Mouse (Mus musculus) heart, embryonic 16.5 days (tissue): ENCODE data around the gene Creld1. TPM values are rescaled to one million over a fixed set of nuclear protein-coding genes. Genes with fewer than 3 reads are reported as not detected.

Experiments used
- ATAC-seq: fragments of 200-750 bp; cut with Nextera tagmentation; replicated peaks from 2 replicates; pipeline ENCODE4 v1.8.0; 2017; ENCODE audit warnings: moderate number of reproducible peaks; ENCODE audit not compliant: insufficient read depth, low FRiP score; ENCODE audit errors: extremely low read depth
- H3K27ac ChIP-seq: fragments of 300-500 bp; sonication (generic); 2 replicates; pipeline ENCODE4 v1.5.1; 2014; ENCODE audit warnings: mild to moderate bottlenecking, low read length, control low read depth, moderate library complexity
- H3K27me3 ChIP-seq: fragments of 300-500 bp; sonication (generic); 2 replicates; pipeline ENCODE4 v1.6.1; 2014; ENCODE audit warnings: low read length, mixed read lengths; ENCODE audit not compliant: control insufficient read depth, insufficient read depth
- H3K36me3 ChIP-seq: fragments of 300-500 bp; sonication (generic); 2 replicates; pipeline ENCODE4 v1.6.1; 2014; ENCODE audit not compliant: control insufficient read depth, insufficient read depth
- H3K4me1 ChIP-seq: fragments of 300-500 bp; sonication (generic); 2 replicates; pipeline ENCODE4 v1.6.1; 2014; ENCODE audit warnings: low read length, mixed read lengths; ENCODE audit not compliant: control insufficient read depth, insufficient read depth
- H3K4me2 ChIP-seq: fragments of 300-500 bp; sonication (generic); 2 replicates; pipeline ENCODE4 v1.6.1; 2014; ENCODE audit warnings: low read depth, mild to moderate bottlenecking, control low read depth, low read length
- H3K4me3 ChIP-seq: fragments of 300-500 bp; sonication (generic); 2 replicates; pipeline ENCODE4 v1.5.1; 2014; ENCODE audit warnings: mild to moderate bottlenecking, control low read depth, low read length
- H3K9ac ChIP-seq: fragments of 300-500 bp; sonication (generic); 2 replicates; pipeline ENCODE4 v1.6.1; 2014; ENCODE audit warnings: low read length, control low read depth
- H3K9me3 ChIP-seq: fragments of 300-500 bp; sonication (generic); replicated peaks from 2 replicates; pipeline ENCODE4 v1.6.1; 2016; ENCODE audit warnings: low read length; ENCODE audit not compliant: control insufficient read depth
- whole genome bisulfite sequencing: fragments of 180-500 bp; shearing (Covaris S2); extraction: QIAGEN DNeasy Blood & Tissue Kit; methylation state at CpG from one replicate; pipeline ENCODE4 v1.1.7; 2014; 5-methylcytosine and 5-hydroxymethylcytosine counted together
- polyA plus RNA-seq: library from polyadenylated mRNA; unstranded; fragments of >200 nt; fragmentation: Nextera tagmentation; extraction: Ambion mirVana; gene quantifications from 2 replicates; pipeline ENCODE4 v1.2.1, GENCODE M21; 2015

Gene Creld1
- polyA plus RNA-seq, 1 experiment from 2014 or later, result 44.8 TPM

DNA sequence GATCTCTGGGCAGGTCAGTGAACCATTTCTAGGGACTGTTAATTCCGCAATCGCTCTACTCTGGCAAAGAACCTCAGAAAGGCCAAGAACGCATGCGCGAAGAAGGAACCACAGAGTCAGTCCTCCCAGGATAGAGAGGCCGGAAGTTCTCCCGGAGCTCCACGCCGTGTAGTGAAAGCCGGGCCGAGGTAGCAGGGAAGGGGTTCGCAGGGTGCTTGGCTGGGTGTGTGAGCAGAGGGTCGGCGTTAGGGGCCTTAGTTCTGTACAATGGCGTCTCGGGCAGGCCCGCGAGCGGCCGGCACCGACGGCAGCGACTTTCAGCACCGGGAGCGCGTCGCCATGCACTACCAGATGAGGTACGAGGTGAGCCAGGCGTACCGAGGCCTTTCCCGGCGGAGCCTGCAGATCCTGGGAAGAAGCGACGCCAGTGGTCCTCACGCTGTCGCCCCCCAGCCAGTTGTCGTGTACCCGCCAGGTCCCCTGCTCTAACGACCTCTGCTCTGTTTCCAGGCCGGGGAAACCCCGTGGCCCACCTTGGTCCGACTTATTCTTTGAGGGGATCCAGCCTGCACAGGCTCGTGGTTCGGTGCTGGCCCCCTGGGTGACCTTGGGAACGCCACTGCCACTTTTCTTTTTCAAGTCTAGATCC lies 40.5 kb upstream of the Creld1 start, which contains the start of gene Jagn1:
Gene Jagn1 (plus strand): TSS at position 128 of the 649 bp plus-strand sequence.
- WGBS, result 0% methylated on average over 45 of the region's 45 CpGs
- Histone ChIP-seq H3K27ac (peak within 1 kb of the TSS; percentile 57), H3K4me2 (peak within 1 kb of the TSS; percentile 99), H3K9ac (peak within 1 kb of the TSS; percentile 97), H3K4me3 (peak within 1 kb of the TSS; percentile 98), H3K36me3 (peaks cover 11% of the 10 kb centered on the region), H3K9me3 (no peaks in the 10 kb centered on the region), H3K4me1 (peaks cover 9% of the 10 kb centered on the region), H3K27me3 (no peaks in the 10 kb centered on the region)
- ATAC-seq, result peak; percentile 86

DNA sequence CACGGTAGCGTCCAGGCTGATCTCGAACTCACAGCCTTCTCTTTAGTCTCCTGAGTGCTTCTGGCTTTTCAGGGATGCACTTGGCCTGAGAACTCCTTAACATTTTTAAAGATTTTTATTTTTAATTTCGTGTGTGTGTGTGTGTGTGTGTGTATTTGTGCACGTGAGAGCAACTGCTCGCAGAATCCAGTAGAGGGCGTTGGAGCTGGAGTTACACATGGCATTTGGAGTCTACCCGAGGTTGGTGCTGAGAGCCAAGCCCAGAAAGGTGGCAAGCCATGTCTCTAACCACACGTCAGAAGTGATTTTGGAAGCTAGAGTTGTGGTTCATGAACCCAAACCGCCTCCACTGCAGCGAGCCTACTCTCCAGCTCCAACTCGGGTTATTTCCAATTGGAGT lies 40.0 kb upstream of the Creld1 start:
- H3K4me2 ChIP-seq, result peak overlapping the region; percentile 99
- WGBS, result 44% methylated on average over 12 of the region's 12 CpGs
- peak overlapping the region; percentile 98 for H3K4me3 ChIP-seq
- H3K9me3 ChIP-seq, result no peaks in the 10 kb centered on the region
- peaks cover 16% of the 10 kb centered on the region for H3K36me3 ChIP-seq
- ATAC-seq, result no peak
- peaks cover 9% of the 10 kb centered on the region for H3K4me1 ChIP-seq
- H3K27me3 ChIP-seq, result no peaks in the 10 kb centered on the region
- H3K27ac ChIP-seq, result no peak overlapping the region
- peak overlapping the region; percentile 97 for H3K9ac ChIP-seq

DNA sequence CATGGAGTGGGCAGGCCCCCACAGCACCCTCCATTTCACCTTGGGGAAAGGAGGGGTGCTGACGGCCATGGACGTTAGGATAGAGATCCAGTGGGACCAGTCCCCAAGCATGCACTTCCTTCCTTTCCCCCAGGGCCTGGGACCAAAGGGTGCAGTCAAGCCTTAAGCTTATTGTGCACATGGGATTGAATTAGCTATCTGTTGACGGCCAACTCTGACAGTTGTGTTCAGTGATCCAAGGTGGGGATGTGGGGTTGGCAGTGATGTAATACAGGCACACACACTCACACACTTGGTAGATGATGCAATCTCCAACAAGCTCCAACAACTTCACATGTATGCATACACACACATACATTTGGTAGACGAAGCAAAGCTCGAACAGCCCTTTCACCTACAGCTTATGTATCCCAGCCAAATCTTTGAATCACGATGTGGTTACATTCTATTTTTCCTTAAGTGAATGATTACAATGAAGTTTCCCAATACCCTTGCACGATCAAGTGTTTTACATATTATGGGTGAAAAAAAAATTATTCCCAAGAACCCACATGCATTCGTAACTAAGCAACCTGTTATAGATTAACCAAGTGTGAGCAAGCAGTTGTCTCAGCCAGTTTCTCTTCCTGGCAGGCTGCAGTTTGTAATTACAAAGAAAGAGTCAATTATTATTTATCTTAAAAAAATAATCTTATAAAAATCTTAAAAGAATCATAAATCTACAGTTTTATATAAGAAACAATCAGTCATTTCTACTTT lies 38.7 kb upstream of the Creld1 start:
- Histone ChIP-seq H3K36me3 (peaks cover 20% of the 10 kb centered on the region), H3K27me3 (no peaks in the 10 kb centered on the region), H3K4me3 (no peak overlapping the region), H3K4me1 (peaks cover 9% of the 10 kb centered on the region), H3K9ac (no peak overlapping the region), H3K4me2 (no peak overlapping the region), H3K9me3 (no peaks in the 10 kb centered on the region), H3K27ac (no peak overlapping the region)
- WGBS, result 82% methylated on average over 7 of the region's 8 CpGs
- no peak for ATAC-seq

DNA sequence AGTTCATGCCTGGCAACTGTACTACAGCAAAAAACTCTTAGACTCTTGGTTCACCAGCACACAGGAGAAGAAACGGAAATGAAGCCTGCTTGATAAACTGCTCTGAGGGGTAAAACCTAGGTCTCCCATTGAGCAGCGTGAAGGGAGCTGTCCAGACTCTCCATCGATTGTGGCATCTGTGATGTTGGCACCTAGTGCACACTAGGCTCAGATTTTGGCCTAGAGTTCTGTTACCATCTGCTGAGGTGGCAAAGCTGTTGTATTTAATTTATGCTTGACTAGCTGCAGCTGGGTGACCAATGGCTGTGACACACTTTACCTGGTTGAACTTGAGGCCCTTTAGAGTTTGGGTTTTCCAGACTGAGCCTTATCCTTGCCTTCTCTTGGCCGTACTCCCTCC lies 35.5 kb upstream of the Creld1 start:
- Histone ChIP-seq H3K36me3 (peaks cover 20% of the 10 kb centered on the region), H3K4me1 (peaks cover 12% of the 10 kb centered on the region), H3K9me3 (no peaks in the 10 kb centered on the region), H3K27me3 (no peaks in the 10 kb centered on the region), H3K9ac (no peak overlapping the region), H3K27ac (no peak overlapping the region), H3K4me3 (no peak overlapping the region), H3K4me2 (no peak overlapping the region)
- ATAC-seq, result no peak
- 91% methylated on average over 4 of the region's 4 CpGs for WGBS

DNA sequence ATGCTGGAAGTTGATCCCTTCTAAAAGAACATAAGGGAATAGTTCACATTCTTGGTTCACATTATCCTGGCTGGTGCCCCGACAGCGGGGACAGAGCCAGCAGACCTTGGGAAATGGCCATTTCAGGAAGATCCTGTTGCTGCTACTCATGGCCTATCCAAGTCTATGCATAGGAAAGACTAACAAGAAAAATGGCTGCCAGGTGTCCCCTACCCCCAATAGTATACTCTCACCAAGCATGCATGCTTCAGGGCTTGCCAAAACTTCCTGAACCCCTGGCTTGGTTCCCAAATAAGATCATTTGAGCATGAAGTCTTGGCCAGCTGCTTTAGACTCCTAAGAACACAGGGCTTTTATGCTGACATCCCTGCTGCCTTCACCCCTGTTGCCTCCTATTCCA lies 31.3 kb upstream of the Creld1 start:
- Histone ChIP-seq H3K9ac (no peak overlapping the region), H3K36me3 (peaks cover 16% of the 10 kb centered on the region), H3K4me3 (no peak overlapping the region), H3K27ac (no peak overlapping the region), H3K27me3 (no peaks in the 10 kb centered on the region), H3K4me1 (0 out of 2 replicates have a peak, but pooled peaks cover 5% of the 10 kb centered on the region), H3K4me2 (no peak overlapping the region), H3K9me3 (no peaks in the 10 kb centered on the region)
- WGBS, result 69% methylated on average over 2 of the region's 2 CpGs
- ATAC-seq, result no peak

DNA sequence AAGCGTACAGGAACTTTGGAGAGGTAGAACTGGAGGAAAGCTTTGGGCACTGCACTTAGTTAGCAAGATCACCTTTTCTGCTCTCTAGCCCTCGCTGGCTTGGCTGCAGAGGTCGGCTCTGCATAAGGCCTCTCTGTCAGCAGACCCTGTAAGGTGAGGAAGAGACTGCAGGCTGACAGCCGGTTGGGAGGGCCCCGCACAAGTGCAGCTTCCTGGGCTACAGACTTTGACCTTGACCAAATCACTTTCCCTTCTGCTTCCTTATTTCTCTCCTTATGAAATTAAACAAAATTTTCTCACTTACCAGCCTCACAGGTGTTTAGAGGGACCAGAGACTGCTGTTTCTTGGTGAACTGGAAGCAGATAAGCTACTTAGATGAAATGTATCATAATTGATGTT lies 28.1 kb upstream of the Creld1 start:
- Histone ChIP-seq H3K27me3 (no peaks in the 10 kb centered on the region), H3K4me1 (0 out of 2 replicates have a peak, but pooled peaks cover 5% of the 10 kb centered on the region), H3K9me3 (no peaks in the 10 kb centered on the region), H3K36me3 (no peaks in the 10 kb centered on the region), H3K4me3 (no peak overlapping the region), H3K27ac (no peak overlapping the region), H3K4me2 (no peak overlapping the region), H3K9ac (no peak overlapping the region)
- ATAC-seq, result no peak
- 45% methylated on average over 5 of the region's 5 CpGs for WGBS

DNA sequence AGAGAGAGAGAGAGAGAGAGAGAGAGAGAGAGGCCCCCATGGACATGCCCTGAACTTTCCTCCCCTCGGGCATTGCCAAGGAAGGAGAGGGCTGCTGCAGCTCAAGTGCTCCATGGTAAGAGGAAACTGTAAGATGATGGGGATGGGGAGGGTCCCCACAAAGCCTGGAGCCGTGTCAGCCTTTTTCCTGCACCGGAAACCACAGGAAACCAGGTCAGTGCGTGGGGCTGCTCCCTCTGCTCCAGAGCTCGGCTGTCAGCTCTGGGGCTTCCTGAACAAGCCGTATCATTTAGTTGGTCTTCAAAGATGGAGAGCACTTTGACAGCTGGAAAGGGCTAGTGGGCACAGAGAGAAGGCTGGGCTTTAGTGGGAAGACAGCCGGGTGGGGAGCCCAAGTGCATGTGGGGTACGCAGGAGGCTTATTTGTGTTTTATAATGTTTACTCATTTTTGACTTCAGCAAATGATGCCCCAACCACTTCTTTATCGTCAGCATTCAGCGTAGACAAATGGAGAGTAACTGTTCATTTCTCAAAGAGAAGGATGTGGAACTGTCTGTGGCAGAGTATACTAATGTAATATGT lies 25.1 kb upstream of the Creld1 start, which contains the start of gene Il17re:
Gene Il17re (plus strand): TSS at position 533 of the 583 bp plus-strand sequence.
- H3K9ac ChIP-seq, result no peak within 1 kb of the TSS
- H3K4me1 ChIP-seq, result no peaks in the 10 kb centered on the region
- H3K4me3 ChIP-seq, result no peak within 1 kb of the TSS
- 62% methylated on average over 10 of the region's 10 CpGs for WGBS
- no peaks in the 10 kb centered on the region for H3K27me3 ChIP-seq
- H3K36me3 ChIP-seq, result no peaks in the 10 kb centered on the region
- no peak within 1 kb of the TSS for H3K27ac ChIP-seq
- no peaks in the 10 kb centered on the region for H3K9me3 ChIP-seq
- ATAC-seq, result no peak
- H3K4me2 ChIP-seq, result no peak within 1 kb of the TSS

DNA sequence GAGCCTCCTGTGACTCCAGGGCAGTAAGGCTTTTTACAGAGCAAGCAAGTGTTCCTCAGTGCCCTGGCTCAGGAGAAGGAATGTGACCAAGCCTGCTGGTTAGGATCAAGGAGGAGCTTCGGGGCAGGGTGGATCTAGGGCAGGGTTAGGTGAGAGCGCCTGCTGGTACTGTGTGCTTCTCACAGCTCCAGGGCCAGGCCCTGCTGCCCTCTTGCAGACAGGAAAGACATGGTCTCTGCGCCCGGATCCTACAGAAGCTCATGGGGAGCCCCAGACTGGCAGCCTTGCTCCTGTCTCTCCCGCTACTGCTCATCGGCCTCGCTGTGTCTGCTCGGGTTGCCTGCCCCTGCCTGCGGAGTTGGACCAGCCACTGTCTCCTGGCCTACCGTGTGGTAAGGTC lies 24.5 kb upstream of the Creld1 start:
- 0 out of 2 replicates have a peak, but pooled peaks have one; percentile 18 for ATAC-seq
- Histone ChIP-seq H3K27ac (no peak overlapping the region), H3K4me1 (no peaks in the 10 kb centered on the region), H3K4me2 (no peak overlapping the region), H3K27me3 (no peaks in the 10 kb centered on the region), H3K4me3 (no peak overlapping the region), H3K9me3 (no peaks in the 10 kb centered on the region), H3K9ac (no peak overlapping the region), H3K36me3 (no peaks in the 10 kb centered on the region)
- 52% methylated on average over 10 of the region's 10 CpGs for WGBS

DNA sequence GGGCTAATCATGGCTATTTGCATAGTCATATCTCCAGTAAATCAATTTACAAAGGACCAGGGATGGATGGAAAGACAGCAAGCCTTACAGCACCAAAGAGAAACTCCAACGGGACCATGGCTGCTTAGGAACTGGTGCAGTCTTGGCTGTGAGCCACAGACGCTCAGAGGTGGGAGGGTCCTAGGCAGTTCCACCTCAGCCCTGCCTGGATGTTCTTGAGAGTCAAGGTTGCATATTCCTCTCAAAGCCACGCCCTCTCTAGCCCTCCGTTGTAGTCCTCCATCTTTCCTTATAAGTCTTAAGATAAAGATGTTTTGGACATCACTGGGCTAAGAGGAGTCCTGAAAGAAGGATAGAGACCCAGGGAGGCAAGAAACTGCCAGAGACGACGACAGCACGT lies 19.1 kb upstream of the Creld1 start:
- Histone ChIP-seq H3K9me3 (no peaks in the 10 kb centered on the region), H3K4me3 (no peak overlapping the region), H3K4me1 (no peaks in the 10 kb centered on the region), H3K4me2 (no peak overlapping the region), H3K27ac (no peak overlapping the region), H3K9ac (no peak overlapping the region), H3K36me3 (no peaks in the 10 kb centered on the region), H3K27me3 (no peaks in the 10 kb centered on the region; the same call in 1 of the 2 replicates)
- WGBS, result 50% methylated on average over 7 of the region's 7 CpGs
- no peak for ATAC-seq
